Mouse (Mus musculus) CD4-positive naive resting alpha-beta T cell, adult 57 days (primary cell): ENCODE results near the gene Asdurf. TPM values are rescaled to one million over a fixed set of nuclear protein-coding genes. Genes with fewer than 3 reads are reported as not detected.

Experiments
- total RNA-seq: library from RNA; stranded (reverse); gene quantifications from one replicate; pipeline ENCODE4 v1.2.4, GENCODE M21; 2023

The Asdurf gene
- total RNA-seq = not detected

GRCm38 (mm10) chr1:53352327-53353261 is at the start of gene Asdurf, which contains the start of the genes Gm28551 and Asnsd1:
Gene Asdurf (minus strand): TSS chr1:53352619.
Gene Gm28551 (minus strand): TSS chr1:53352667.
Gene Asnsd1 (minus strand): TSS chr1:53352752.

DNA sequence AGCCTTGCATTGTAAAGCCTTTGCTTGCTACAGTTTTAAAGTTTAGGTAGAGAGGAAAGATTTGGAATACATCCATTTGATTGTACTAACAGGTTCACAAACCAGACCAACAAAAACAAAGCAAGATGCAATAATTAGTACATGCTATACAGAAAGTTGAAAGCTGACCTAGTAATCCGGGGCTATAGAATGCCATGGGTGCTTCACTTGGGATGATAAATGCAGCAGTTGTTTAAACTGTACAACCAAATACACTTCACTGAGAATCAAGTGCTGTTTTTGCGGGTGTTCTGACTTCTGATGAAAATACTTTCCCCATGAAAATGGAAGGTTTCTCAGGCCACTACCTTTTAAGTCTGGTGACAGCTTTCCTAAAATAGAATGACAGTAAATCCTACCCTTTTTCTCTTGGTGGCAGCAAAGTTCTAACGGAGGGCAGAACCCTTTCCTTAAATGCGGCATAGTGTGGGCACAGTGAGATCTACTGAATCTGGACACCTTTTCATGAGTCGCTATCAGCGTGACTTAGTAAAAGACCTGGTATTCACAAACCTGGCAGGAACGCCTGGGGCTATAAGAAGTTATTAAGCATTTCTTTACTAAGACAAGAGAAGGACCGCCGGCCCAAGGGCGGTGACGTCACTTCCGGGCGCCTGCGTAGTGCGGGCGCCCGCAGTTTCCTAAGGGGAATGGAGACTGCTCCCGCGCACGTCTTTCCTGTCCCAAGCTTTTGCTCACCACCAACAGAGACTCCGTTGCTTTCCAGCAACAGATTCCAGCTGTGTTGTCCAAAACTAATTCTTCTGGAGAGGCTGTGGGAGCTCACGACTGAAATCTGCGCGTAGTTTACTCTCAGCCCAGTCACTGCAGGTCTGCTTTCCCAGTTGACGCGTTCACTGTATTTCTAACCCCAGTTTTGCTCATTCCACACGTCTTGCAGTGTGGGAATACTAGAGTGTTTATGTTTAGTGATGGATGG is 39.1 kb downstream of the Asdurf start, which contains the start of gene Osgepl1:
Osgepl1 (plus strand) TSS at position 636 of the 979 bp plus-strand sequence.

Other genes starting within 250 kb of the Asdurf start
- not detected for gene 1700019A02Rik, start 165.0 kb downstream of the Asdurf start, total RNA-seq
- 19.9 TPM for gene Pms1, start 55.6 kb downstream of the Asdurf start, total RNA-seq
- 17.8 TPM for gene Ormdl1, start 55.5 kb downstream of the Asdurf start, total RNA-seq
- not detected for gene Gm28778, start 55.5 kb downstream of the Asdurf start, total RNA-seq
- gene Osgepl1, start 39.0 kb downstream of the Asdurf start, total RNA-seq = 9.8 TPM
- gene Gm28551, start within 50 bp of the Asdurf start, total RNA-seq = 0.24 TPM
- 32.4 TPM for gene Asnsd1, start 133 bp upstream of the Asdurf start, total RNA-seq